Mouse (Mus musculus) 3T3-L1 (cell line): Measurements from ENCODE around the gene Syap1.
"Not testable (repeated sequence)": the region's sequence is repeated elsewhere in the genome, so short reads cannot be mapped to it uniquely, and the experiment has no call there.

ENCODE experiments used
- DNase-seq: peaks from one replicate; pipeline ENCODE4 v3.0.0-alpha.2; 2015; ENCODE audit warnings: low read depth, low spot score

Syap1 gene

GRCm38 (mm10) chrX:162887931-162888511, at the start of gene Syap1:
Gene Syap1, minus strand, starts transcription at chrX:162888447.
- peak; percentile 71 for DNase-seq

- DNase-seq: no peak
Observed at GRCm38 (mm10) chrX:162931467-162931866, 43.2 kb upstream of the Syap1 start.

- peak; percentile 2 for DNase-seq
Observed at GRCm38 (mm10) chrX:162921487-162922125, 33.4 kb upstream of the Syap1 start.

- DNase-seq: peak; percentile 74
Observed at GRCm38 (mm10) chrX:162915697-162916096, 27.4 kb upstream of the Syap1 start.

- no peak for DNase-seq
Observed at GRCm38 (mm10) chrX:162913651-162914050, 25.4 kb upstream of the Syap1 start.

GRCm38 (mm10) chrX:162907554-162907953, 19.3 kb upstream of the Syap1 start:
- no peak for DNase-seq

- DNase-seq: peak; percentile 51
Observed at GRCm38 (mm10) chrX:162902040-162902734, 13.9 kb upstream of the Syap1 start.

- peak; percentile 77 for DNase-seq
Observed at GRCm38 (mm10) chrX:162901371-162902039, 13.3 kb upstream of the Syap1 start.

GRCm38 (mm10) chrX:162900938-162901337, 12.7 kb upstream of the Syap1 start, which contains the start of gene Ctps2:
Gene Ctps2, plus strand, starts transcription at chrX:162901238.
- DNase-seq: no peak

- DNase-seq: not testable (repeated sequence)
Observed at GRCm38 (mm10) chrX:162888575-162889223, 452 bp upstream of the Syap1 start.

GRCm38 (mm10) chrX:162878236-162878635, 10.0 kb downstream of the Syap1 start:
- DNase-seq: no peak

GRCm38 (mm10) chrX:162873761-162874160, 14.5 kb downstream of the Syap1 start:
- peak; percentile 76 for DNase-seq

GRCm38 (mm10) chrX:162871734-162872517, 16.3 kb downstream of the Syap1 start:
- DNase-seq: peak; percentile 55

- peak; percentile 72 for DNase-seq
Observed at GRCm38 (mm10) chrX:162868294-162868965, 19.8 kb downstream of the Syap1 start.

GRCm38 (mm10) chrX:162848682-162849081, 39.6 kb downstream of the Syap1 start:
- no peak for DNase-seq

GRCm38 (mm10) chrX:162845531-162845930, 42.7 kb downstream of the Syap1 start:
- no peak for DNase-seq

- DNase-seq: no peak
Observed at GRCm38 (mm10) chrX:162844447-162845100, 43.7 kb downstream of the Syap1 start.

GRCm38 (mm10) chrX:162832101-162832500, 56.1 kb downstream of the Syap1 start:
- no peak for DNase-seq

GRCm38 (mm10) chrX:162831542-162831941, 56.7 kb downstream of the Syap1 start:
- no peak for DNase-seq

- DNase-seq: no peak
Observed at GRCm38 (mm10) chrX:162831036-162831435, 57.2 kb downstream of the Syap1 start.
